Mouse (Mus musculus): Measurements from ENCODE around the gene Tmed2. TPM values are rescaled to one million over a fixed set of nuclear protein-coding genes. Genes with fewer than 3 reads are reported as not detected.

The Tmed2 gene
- polyA plus RNA-seq, 1 experiment = 131 TPM

GRCm38 (mm10) chr5:124530655-124531582, 9.6 kb upstream of the Tmed2 start, which contains the start of gene Rilpl1:
Gene Rilpl1, minus strand, starts transcription at chr5:124531391.
- Histone ChIP-seq H3ac (ENCODE audit: control insufficient read depth, insufficient read length) (peak within 1 kb of the TSS; percentile 67), H3K4me3 (peak within 1 kb of the TSS; percentile 73), H3K79me2 (ENCODE audit: control insufficient read depth, insufficient read depth) (peaks cover 8% of the 10 kb centered on the region), H3K4me2 (ENCODE audit: low read depth) (peak within 1 kb of the TSS; percentile 85), H3K27me3 (ENCODE audit: control insufficient read depth, insufficient read depth, insufficient read length) (no peaks in the 10 kb centered on the region), H3K36me3 (ENCODE audit: control insufficient read depth, insufficient read depth) (no peaks in the 10 kb centered on the region)
- TF ChIP-seq TCF12 (IDR thresholded peaks at IDR 0.05; ENCODE audit: insufficient read depth, poor library complexity, severe bottlenecking) (no peak), USF1 (IDR thresholded peaks at IDR 0.05; ENCODE audit: low read depth) (no peak), MYOD1 (IDR thresholded peaks at IDR 0.05; ENCODE audit: control insufficient read depth in 1 of 3, insufficient read length in 2 of 3, low read depth in 2 of 3) (peak in 1 of 3 experiments; percentile 9), CEBPB (IDR thresholded peaks at IDR 0.05; ENCODE audit: insufficient read depth, poor library complexity, severe bottlenecking) (no peak), TCF3 (IDR thresholded peaks at IDR 0.05; ENCODE audit: insufficient read length, low read depth) (no peak), MYOG (IDR thresholded peaks at IDR 0.05; ENCODE audit: control insufficient read depth in 1 of 3, insufficient read depth in 1 of 3, insufficient read length in 2 of 3, low read depth in 2 of 3) (peak in 2 of 3 experiments; percentile 4 to 26), POLR2AphosphoS2 (IDR thresholded peaks at IDR 0.05; ENCODE audit: insufficient read length, low read depth) (peak; percentile 57), E2F4 (IDR thresholded peaks at IDR 0.05; ENCODE audit: insufficient read depth) (no peak), MAX (IDR thresholded peaks at IDR 0.05; ENCODE audit: low read depth) (no peak), POLR2A (IDR thresholded peaks at IDR 0.05; ENCODE audit: insufficient read length, low read depth) (peak; percentile 42), SRF (IDR thresholded peaks at IDR 0.05; ENCODE audit: control insufficient read depth, insufficient read length, low read depth) (no peak), REST (IDR thresholded peaks at IDR 0.05; ENCODE audit: insufficient read depth, insufficient read length) (no peak)

DNA sequence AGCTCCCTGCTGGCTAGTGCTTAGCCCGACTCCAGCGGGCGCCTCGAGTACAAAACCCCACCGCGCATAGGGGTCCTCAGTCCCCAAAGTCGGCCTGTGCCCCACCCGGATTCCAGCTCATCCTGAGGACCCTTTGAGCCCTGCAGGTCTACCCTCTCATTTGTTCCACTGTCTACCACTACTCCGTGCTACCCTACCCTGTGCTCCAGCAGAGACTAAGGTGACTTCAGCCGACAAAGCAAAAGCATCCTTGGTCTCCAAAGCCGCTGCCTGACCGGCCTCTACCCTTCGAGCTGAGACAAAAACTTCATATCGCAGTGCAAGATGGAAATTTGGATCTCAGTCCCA, 8.9 kb upstream of the Tmed2 start:
- H3K36me3 ChIP-seq (ENCODE audit: control insufficient read depth, insufficient read depth) = no peaks in the 10 kb centered on the region
- H3K27me3 ChIP-seq (ENCODE audit: control insufficient read depth, insufficient read depth, insufficient read length) = no peaks in the 10 kb centered on the region

DNA sequence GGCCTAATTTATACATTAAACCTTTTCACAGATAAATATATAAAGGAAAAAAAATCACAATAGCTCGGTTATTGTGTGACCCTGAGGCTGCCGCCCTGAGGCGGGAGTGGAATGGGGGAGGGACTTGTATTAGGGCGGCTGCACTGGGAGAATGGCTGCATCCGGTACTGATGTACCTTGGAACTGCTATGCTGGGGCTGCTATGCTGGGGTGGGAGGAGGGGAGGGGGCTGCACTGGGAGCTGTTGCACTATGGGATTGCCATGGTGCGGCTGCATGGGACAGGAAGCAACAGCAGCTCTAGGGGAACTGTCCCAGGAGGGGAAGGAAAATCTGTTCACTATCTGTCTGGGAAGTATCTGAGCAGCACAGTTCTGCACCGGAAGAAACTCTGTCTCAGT, 8.0 kb upstream of the Tmed2 start:
- H3ac ChIP-seq (ENCODE audit: control insufficient read depth, insufficient read length) = no peak overlapping the region
- TF ChIP-seq TCF3 (IDR thresholded peaks at IDR 0.05; ENCODE audit: insufficient read length, low read depth) (no peak), USF1 (IDR thresholded peaks at IDR 0.05; ENCODE audit: low read depth) (no peak), MYOD1 (IDR thresholded peaks at IDR 0.05; ENCODE audit: control insufficient read depth in 1 of 3, insufficient read length in 2 of 3, low read depth in 2 of 3) (no peak)

More for the DNA sequence above, 8.9 kb upstream of the Tmed2 start:
- Histone ChIP-seq H3K4me3 (peak overlapping the region; percentile 73), H3ac (ENCODE audit: control insufficient read depth, insufficient read length) (peak overlapping the region; percentile 67), H3K4me2 (ENCODE audit: low read depth) (peak overlapping the region; percentile 74), H3K79me2 (ENCODE audit: control insufficient read depth, insufficient read depth) (peaks cover 8% of the 10 kb centered on the region)
- TF ChIP-seq POLR2AphosphoS2 (IDR thresholded peaks at IDR 0.05; ENCODE audit: insufficient read length, low read depth) = no peak
- TF ChIP-seq REST (IDR thresholded peaks at IDR 0.05; ENCODE audit: insufficient read depth, insufficient read length) = no peak
- TF ChIP-seq TCF12 (IDR thresholded peaks at IDR 0.05; ENCODE audit: insufficient read depth, poor library complexity, severe bottlenecking) = no peak
- no peak for TF ChIP-seq MYOG (IDR thresholded peaks at IDR 0.05; ENCODE audit: control insufficient read depth in 1 of 3, insufficient read depth in 1 of 3, insufficient read length in 2 of 3, low read depth in 2 of 3)
- no peak for TF ChIP-seq E2F4 (IDR thresholded peaks at IDR 0.05; ENCODE audit: insufficient read depth)
- no peak for TF ChIP-seq CEBPB (IDR thresholded peaks at IDR 0.05; ENCODE audit: insufficient read depth, poor library complexity, severe bottlenecking)
- no peak for TF ChIP-seq MYOD1 (IDR thresholded peaks at IDR 0.05; ENCODE audit: control insufficient read depth in 1 of 3, insufficient read length in 2 of 3, low read depth in 2 of 3)
- TF ChIP-seq SRF (IDR thresholded peaks at IDR 0.05; ENCODE audit: control insufficient read depth, insufficient read length, low read depth) = no peak
- TF ChIP-seq USF1 (IDR thresholded peaks at IDR 0.05; ENCODE audit: low read depth) = no peak
- no peak for TF ChIP-seq POLR2A (IDR thresholded peaks at IDR 0.05; ENCODE audit: insufficient read length, low read depth)
- TF ChIP-seq MAX (IDR thresholded peaks at IDR 0.05; ENCODE audit: low read depth) = no peak
- TF ChIP-seq TCF3 (IDR thresholded peaks at IDR 0.05; ENCODE audit: insufficient read length, low read depth) = no peak

GRCm38 (mm10) chr5:124535016-124535415, 5.5 kb upstream of the Tmed2 start:
- Histone ChIP-seq H3K79me2 (ENCODE audit: control insufficient read depth, insufficient read depth) (peaks cover 6% of the 10 kb centered on the region), H3K36me3 (ENCODE audit: control insufficient read depth, insufficient read depth) (no peaks in the 10 kb centered on the region), H3K4me3 (no peak overlapping the region), H3K27me3 (ENCODE audit: control insufficient read depth, insufficient read depth, insufficient read length) (no peaks in the 10 kb centered on the region), H3ac (ENCODE audit: control insufficient read depth, insufficient read length) (no peak overlapping the region), H3K4me2 (ENCODE audit: low read depth) (no peak overlapping the region)
- TF ChIP-seq USF1 (IDR thresholded peaks at IDR 0.05; ENCODE audit: low read depth) (no peak), MAX (IDR thresholded peaks at IDR 0.05; ENCODE audit: low read depth) (no peak), POLR2AphosphoS2 (IDR thresholded peaks at IDR 0.05; ENCODE audit: insufficient read length, low read depth) (no peak), TCF3 (IDR thresholded peaks at IDR 0.05; ENCODE audit: insufficient read length, low read depth) (no peak), MYOD1 (IDR thresholded peaks at IDR 0.05; ENCODE audit: control insufficient read depth in 1 of 3, insufficient read length in 2 of 3, low read depth in 2 of 3) (no peak), E2F4 (IDR thresholded peaks at IDR 0.05; ENCODE audit: insufficient read depth) (no peak), TCF12 (IDR thresholded peaks at IDR 0.05; ENCODE audit: insufficient read depth, poor library complexity, severe bottlenecking) (no peak), SRF (IDR thresholded peaks at IDR 0.05; ENCODE audit: control insufficient read depth, insufficient read length, low read depth) (no peak), CEBPB (IDR thresholded peaks at IDR 0.05; ENCODE audit: insufficient read depth, poor library complexity, severe bottlenecking) (no peak), MYOG (IDR thresholded peaks at IDR 0.05; ENCODE audit: control insufficient read depth in 1 of 3, insufficient read depth in 1 of 3, insufficient read length in 2 of 3, low read depth in 2 of 3) (no peak), REST (IDR thresholded peaks at IDR 0.05; ENCODE audit: insufficient read depth, insufficient read length) (no peak)

More for the DNA sequence above, 8.0 kb upstream of the Tmed2 start:
- Histone ChIP-seq H3K4me3 (no peak overlapping the region), H3K36me3 (ENCODE audit: control insufficient read depth, insufficient read depth) (no peaks in the 10 kb centered on the region), H3K4me2 (ENCODE audit: low read depth) (no peak overlapping the region), H3K27me3 (ENCODE audit: control insufficient read depth, insufficient read depth, insufficient read length) (no peaks in the 10 kb centered on the region), H3K79me2 (ENCODE audit: control insufficient read depth, insufficient read depth) (peaks cover 8% of the 10 kb centered on the region)

Data from myocyte (in vitro differentiated cells).